Mouse (Mus musculus): ENCODE data around the gene Cnot4. TPM values are rescaled to one million over a fixed set of nuclear protein-coding genes. Genes with fewer than 3 reads are reported as not detected.

Cnot4 gene
- polyA plus RNA-seq, 1 experiment from 2014 or later = 27.9 TPM

DNA sequence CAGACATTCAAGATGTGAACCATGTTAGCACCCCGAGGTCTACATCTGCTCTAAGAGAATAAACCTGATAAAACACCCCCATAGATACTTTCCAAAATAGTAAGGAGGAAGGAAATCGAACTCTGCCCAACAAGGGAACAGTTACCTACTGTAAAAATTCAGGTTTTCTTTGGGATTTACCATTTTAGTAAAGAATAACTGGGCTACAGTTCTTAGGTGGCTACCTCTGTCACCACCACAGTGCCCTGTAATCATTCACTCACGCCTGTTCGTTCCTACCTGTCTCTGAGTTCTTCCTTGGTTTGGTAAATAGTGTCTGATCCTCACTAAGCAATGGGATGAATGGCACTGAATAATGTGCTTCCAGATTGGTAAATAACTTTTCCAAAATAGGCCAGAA is 102.7 kb downstream of the Cnot4 start:
- no peak overlapping the region for H3K4me3 ChIP-seq
- 92% methylated on average over 4 of the region's 4 CpGs for WGBS
- H3K9me3 ChIP-seq = no peaks in the 10 kb centered on the region
- no peaks in the 10 kb centered on the region for H3K4me1 ChIP-seq
- no peak overlapping the region for H3K9ac ChIP-seq
- no peak overlapping the region for H3K27ac ChIP-seq
- no peak for ATAC-seq (ENCODE audit: insufficient number of reproducible peaks, insufficient read depth, low FRiP score, low TSS enrichment)
- H3K36me3 ChIP-seq = no peaks in the 10 kb centered on the region
- no peaks in the 10 kb centered on the region for H3K27me3 ChIP-seq
- no peak overlapping the region for H3K4me2 ChIP-seq (replicated peaks)

DNA sequence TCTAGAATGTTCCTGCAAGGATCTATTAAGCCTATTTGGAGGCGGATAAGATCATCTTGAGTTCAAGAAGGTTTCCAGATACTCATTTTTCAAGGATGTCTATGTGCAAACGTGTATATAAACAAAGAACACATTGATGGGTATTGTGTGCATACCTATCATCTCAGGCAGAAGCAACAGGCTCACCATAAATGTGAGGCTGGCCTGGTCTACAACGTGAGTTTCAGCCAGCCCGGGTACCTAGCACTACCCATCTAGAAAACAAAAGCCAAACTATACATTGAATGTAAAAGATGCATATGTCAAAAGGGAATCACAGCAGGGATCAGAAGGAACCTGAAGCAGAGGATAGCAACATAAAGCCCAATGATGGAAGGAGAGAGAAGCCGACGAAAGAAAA is 103.3 kb downstream of the Cnot4 start:
- H3K4me2 ChIP-seq (replicated peaks) = no peak overlapping the region
- ATAC-seq (ENCODE audit: insufficient number of reproducible peaks, insufficient read depth, low FRiP score, low TSS enrichment) = no peak
- H3K9me3 ChIP-seq = no peaks in the 10 kb centered on the region
- peaks cover 3% of the 10 kb centered on the region for H3K4me1 ChIP-seq
- no peak overlapping the region for H3K27ac ChIP-seq
- H3K4me3 ChIP-seq = no peak overlapping the region
- WGBS = 85% methylated on average over 6 of the region's 6 CpGs
- H3K36me3 ChIP-seq = no peaks in the 10 kb centered on the region
- H3K27me3 ChIP-seq = no peaks in the 10 kb centered on the region
- H3K9ac ChIP-seq = no peak overlapping the region

DNA sequence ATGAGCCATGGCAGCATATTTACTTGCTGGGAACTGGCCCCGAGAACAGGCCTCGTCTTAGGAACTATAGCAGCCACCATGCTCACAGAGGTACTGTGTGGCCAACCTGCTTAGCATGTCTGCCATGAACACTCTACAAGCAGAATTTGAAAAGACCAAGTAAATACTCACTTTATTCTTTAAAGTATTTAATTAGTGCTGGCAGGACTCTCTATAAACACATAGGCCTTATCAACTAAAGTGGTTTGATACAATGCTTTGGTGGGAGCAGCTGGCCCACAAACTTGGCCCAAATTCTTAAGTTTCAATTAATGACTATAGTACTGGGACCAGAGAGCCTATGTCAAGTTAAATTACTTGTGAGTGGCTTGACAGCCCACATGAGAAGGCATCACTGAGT is 105.5 kb downstream of the Cnot4 start:
- no peak overlapping the region for H3K4me3 ChIP-seq
- no peaks in the 10 kb centered on the region for H3K9me3 ChIP-seq
- 0 out of 2 replicates have a peak, but pooled peaks cover 2% of the 10 kb centered on the region for H3K36me3 ChIP-seq
- WGBS = 94% methylated on average over 2 of the region's 2 CpGs
- no peak overlapping the region for H3K9ac ChIP-seq
- no peak overlapping the region for H3K27ac ChIP-seq
- H3K27me3 ChIP-seq = no peaks in the 10 kb centered on the region
- peaks cover 12% of the 10 kb centered on the region for H3K4me1 ChIP-seq
- no peak overlapping the region for H3K4me2 ChIP-seq (replicated peaks)
- ATAC-seq (ENCODE audit: insufficient number of reproducible peaks, insufficient read depth, low FRiP score, low TSS enrichment) = no peak

DNA sequence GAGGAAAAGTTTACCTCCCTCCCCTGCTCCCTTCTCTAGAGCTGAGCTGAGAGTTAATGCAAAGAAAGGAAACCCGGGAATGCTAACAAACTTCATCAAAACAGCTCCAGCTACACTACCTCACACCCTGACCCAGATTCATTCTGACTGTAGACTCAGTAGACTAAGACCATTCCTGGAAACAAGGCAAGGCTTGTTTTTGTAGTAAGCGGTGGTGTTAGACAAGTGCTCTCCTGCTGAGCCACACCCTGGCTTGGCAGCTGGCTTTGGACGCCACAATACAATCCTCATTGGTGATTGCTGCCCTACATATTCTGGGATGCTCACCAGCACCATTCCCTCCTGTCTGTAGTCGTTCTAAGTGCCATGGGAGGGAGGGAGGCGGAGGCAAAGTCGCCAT is 106.3 kb downstream of the Cnot4 start:
- Histone ChIP-seq H3K27ac (no peak overlapping the region), H3K27me3 (no peaks in the 10 kb centered on the region), H3K9ac (no peak overlapping the region), H3K9me3 (no peaks in the 10 kb centered on the region), H3K36me3 (0 out of 2 replicates have a peak, but pooled peaks cover 5% of the 10 kb centered on the region), H3K4me2 (replicated peaks) (no peak overlapping the region), H3K4me3 (no peak overlapping the region), H3K4me1 (peaks cover 12% of the 10 kb centered on the region)
- WGBS = 62% methylated on average over 6 of the region's 6 CpGs
- no peak for ATAC-seq (ENCODE audit: insufficient number of reproducible peaks, insufficient read depth, low FRiP score, low TSS enrichment)

DNA sequence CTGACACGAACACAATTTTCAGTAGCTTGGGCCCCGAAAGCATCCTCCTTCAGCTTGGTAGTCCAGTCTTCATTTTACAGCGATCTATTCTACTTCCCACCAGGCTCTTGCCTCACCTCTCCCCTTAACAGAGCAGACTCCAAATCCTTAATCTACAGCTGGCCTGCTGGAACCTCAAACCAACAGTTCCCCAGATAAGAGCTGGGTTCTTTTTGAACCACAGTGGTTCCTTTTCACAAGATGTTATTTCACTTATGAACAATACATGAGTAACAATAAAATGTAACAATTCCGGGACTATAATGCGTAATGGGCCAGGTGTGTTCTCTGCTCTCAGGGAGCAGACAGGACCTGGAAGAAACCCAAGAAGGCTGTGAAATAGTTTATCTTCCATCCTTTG is 116.9 kb downstream of the Cnot4 start:
- H3K4me2 ChIP-seq (replicated peaks) = no peak overlapping the region
- no peak for ATAC-seq (ENCODE audit: insufficient number of reproducible peaks, insufficient read depth, low FRiP score, low TSS enrichment)
- 92% methylated on average over 5 of the region's 5 CpGs for WGBS

DNA sequence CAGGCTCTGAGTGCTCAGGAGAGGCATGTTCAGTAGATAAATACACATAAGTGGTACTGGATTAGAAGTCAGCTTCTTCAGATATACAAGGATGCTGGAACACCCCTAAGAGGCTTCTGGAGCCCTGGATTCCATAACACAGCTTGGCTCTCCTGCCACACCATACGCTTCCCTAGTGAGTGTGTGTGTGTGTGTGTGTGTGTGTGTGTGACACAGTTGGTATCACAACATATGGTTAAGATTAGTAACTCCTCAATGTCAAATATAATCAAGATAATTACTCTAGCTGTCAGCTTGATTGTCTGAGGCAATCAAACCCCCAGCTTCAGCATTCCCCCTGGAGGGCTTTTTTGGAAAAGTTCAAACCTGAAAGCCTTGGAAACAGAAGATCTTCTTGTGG is 121.6 kb downstream of the Cnot4 start:
- no peaks in the 10 kb centered on the region for H3K9me3 ChIP-seq
- peak overlapping the region; percentile 46; the same call in 1 of the 2 replicates for H3K27ac ChIP-seq
- no peak overlapping the region for H3K4me2 ChIP-seq (replicated peaks)
- H3K9ac ChIP-seq = no peak overlapping the region
- no peak overlapping the region for H3K4me3 ChIP-seq
- H3K36me3 ChIP-seq = peaks cover 3% of the 10 kb centered on the region; the same call in 1 of the 2 replicates
- peaks cover 13% of the 10 kb centered on the region; the same call in 1 of the 2 replicates for H3K4me1 ChIP-seq
- WGBS = 45% methylated on average over 1 of the region's 1 CpGs
- no peaks in the 10 kb centered on the region for H3K27me3 ChIP-seq
- ATAC-seq (ENCODE audit: insufficient number of reproducible peaks, insufficient read depth, low FRiP score, low TSS enrichment) = 0 out of 2 replicates have a peak, but pooled peaks have one; percentile 41

More for the DNA sequence above, 116.9 kb downstream of the Cnot4 start:
- Histone ChIP-seq H3K4me3 (no peak overlapping the region), H3K27ac (no peak overlapping the region), H3K9me3 (no peaks in the 10 kb centered on the region), H3K9ac (no peak overlapping the region), H3K4me1 (peaks cover 13% of the 10 kb centered on the region; the same call in 1 of the 2 replicates), H3K36me3 (peaks cover 5% of the 10 kb centered on the region), H3K27me3 (no peaks in the 10 kb centered on the region)

DNA sequence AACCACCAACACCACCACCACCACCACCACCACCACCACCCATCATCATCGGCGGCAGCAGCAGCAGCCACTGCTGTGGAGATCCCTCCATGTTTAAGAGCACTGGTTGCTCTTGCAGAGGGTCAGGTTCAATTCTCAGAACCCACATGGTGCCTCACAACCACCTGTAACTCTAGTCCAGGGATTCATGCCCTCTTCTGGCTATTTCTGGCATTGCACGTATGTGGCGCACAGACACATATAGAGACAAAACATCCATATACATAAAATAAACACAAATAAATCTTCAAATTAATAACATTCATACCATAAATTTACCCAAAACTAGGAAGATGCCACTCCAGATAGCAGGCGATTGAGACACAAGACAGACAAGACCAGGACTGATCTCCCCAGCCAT is 122.8 kb downstream of the Cnot4 start:
- H3K27me3 ChIP-seq = no peaks in the 10 kb centered on the region
- H3K36me3 ChIP-seq = no peaks in the 10 kb centered on the region
- WGBS = 97% methylated on average over 5 of the region's 5 CpGs
- H3K4me1 ChIP-seq = peaks cover 13% of the 10 kb centered on the region; the same call in 1 of the 2 replicates
- H3K9me3 ChIP-seq = no peaks in the 10 kb centered on the region
- H3K9ac ChIP-seq = no peak overlapping the region
- H3K27ac ChIP-seq = no peak overlapping the region
- no peak overlapping the region for H3K4me2 ChIP-seq (replicated peaks)
- no peak overlapping the region for H3K4me3 ChIP-seq
- no peak for ATAC-seq (ENCODE audit: insufficient number of reproducible peaks, insufficient read depth, low FRiP score, low TSS enrichment)

DNA sequence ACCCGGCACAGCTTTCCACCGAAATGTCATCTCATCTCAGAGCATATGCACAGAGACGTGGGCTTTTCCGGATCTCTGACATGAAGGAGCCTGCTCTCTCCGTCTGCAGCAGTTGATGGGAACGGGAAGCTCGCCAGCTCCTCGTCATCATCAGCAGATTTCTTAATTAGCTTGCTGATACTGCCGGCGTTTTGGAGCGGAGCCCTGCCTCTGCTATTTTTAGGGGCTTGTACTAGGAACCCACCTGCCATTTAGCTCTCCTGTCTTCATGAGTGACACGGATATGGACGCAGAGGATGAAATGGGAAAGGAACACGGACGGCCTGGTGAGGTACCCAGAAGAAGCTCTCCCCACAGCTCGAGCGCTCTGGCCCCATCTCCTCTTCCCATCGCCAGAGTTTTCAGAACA is 131.3 kb downstream of the Cnot4 start:
- WGBS = 80% methylated on average over 18 of the region's 18 CpGs
- Histone ChIP-seq H3K9ac (no peak overlapping the region), H3K36me3 (no peaks in the 10 kb centered on the region), H3K27ac (no peak overlapping the region), H3K4me1 (peaks cover 6% of the 10 kb centered on the region; the same call in 1 of the 2 replicates), H3K9me3 (no peaks in the 10 kb centered on the region), H3K27me3 (no peaks in the 10 kb centered on the region), H3K4me2 (replicated peaks) (no peak overlapping the region), H3K4me3 (no peak overlapping the region)
- no peak for ATAC-seq (ENCODE audit: insufficient number of reproducible peaks, insufficient read depth, low FRiP score, low TSS enrichment)

DNA sequence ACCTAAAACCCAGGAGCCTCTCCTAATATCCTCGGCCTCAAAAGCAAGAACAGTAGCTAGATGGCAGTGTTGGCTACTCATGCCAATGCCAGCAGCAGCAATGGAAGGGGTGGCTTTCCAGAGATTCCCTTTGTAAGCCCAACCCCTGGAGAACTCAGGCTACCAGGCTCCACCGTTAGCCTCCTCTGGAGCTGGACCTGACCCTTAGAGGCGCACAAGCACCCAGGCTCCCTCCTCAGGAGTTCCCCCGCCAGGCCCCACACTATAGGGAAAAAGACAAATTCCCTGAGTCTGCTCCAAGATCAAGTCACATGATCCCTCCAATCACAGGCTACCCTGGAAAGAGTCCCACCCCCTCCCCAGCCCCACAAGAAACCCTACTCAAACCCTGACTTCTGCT is 134.4 kb downstream of the Cnot4 start:
- Histone ChIP-seq H3K9ac (no peak overlapping the region), H3K27ac (no peak overlapping the region), H3K4me1 (peaks cover 11% of the 10 kb centered on the region), H3K36me3 (no peaks in the 10 kb centered on the region), H3K27me3 (no peaks in the 10 kb centered on the region), H3K9me3 (no peaks in the 10 kb centered on the region), H3K4me2 (replicated peaks) (peak overlapping the region; percentile 35), H3K4me3 (no peak overlapping the region)
- WGBS = 8% methylated on average over 4 of the region's 4 CpGs
- ATAC-seq (ENCODE audit: insufficient number of reproducible peaks, insufficient read depth, low FRiP score, low TSS enrichment) = peak; percentile 24; the same call in 1 of the 2 replicates

DNA sequence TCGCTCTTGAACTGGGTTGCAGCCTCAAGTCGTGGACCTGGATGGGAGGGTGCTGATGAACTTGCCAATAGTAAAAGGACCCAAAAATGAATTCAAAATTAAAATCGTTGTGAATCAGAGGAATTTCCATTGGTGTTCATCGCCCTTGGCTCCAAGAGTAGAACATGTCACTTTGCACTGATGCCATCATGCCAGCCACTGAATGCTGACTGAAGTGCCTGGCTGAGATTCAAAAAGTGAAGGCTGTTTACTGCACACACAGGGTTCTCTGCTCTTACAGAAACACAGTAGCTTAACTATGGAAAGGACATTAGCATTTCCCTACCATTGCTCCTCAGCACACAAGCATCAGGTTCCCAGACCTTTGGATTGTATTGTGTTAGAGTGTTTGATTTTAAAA is 137.0 kb downstream of the Cnot4 start:
- H3K27ac ChIP-seq = no peak overlapping the region
- H3K36me3 ChIP-seq = no peaks in the 10 kb centered on the region
- H3K9me3 ChIP-seq = no peaks in the 10 kb centered on the region
- H3K4me1 ChIP-seq = peaks cover 11% of the 10 kb centered on the region
- 78% methylated on average over 4 of the region's 4 CpGs for WGBS
- no peak overlapping the region for H3K4me3 ChIP-seq
- no peaks in the 10 kb centered on the region for H3K27me3 ChIP-seq
- no peak overlapping the region for H3K4me2 ChIP-seq (replicated peaks)
- no peak for ATAC-seq (ENCODE audit: insufficient number of reproducible peaks, insufficient read depth, low FRiP score, low TSS enrichment)
- H3K9ac ChIP-seq = no peak overlapping the region

DNA sequence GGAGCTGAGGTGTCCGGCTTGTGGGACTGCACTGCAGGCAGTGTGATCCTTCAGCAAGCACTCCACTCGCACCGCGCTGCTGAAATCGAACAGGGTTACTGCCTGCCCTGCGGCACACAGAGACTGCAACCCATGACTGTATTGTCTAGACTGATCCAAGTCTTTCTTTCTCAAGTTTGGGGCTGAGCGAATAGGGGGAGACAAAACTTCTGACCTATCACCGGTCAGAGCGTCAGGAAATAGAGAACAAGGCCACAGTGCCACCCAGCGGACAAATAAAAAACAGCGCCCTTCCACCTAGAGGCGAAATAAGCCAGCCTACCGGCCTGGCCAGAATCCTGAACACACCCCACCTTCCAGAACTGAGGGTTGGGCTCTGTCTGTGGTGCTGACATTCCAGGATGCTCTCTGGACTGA is 138.3 kb downstream of the Cnot4 start:
- Histone ChIP-seq H3K4me1 (peaks cover 11% of the 10 kb centered on the region), H3K27me3 (no peaks in the 10 kb centered on the region), H3K4me3 (peak overlapping the region; percentile 26), H3K27ac (no peak overlapping the region), H3K9ac (0 out of 2 replicates have a peak overlapping the region, but pooled peaks have one; percentile 24), H3K36me3 (no peaks in the 10 kb centered on the region), H3K4me2 (replicated peaks) (peak overlapping the region; percentile 51), H3K9me3 (no peaks in the 10 kb centered on the region)
- WGBS = 7% methylated on average over 13 of the region's 13 CpGs
- ATAC-seq (ENCODE audit: insufficient number of reproducible peaks, insufficient read depth, low FRiP score, low TSS enrichment) = peak; percentile 30; the same call in 1 of the 2 replicates

DNA sequence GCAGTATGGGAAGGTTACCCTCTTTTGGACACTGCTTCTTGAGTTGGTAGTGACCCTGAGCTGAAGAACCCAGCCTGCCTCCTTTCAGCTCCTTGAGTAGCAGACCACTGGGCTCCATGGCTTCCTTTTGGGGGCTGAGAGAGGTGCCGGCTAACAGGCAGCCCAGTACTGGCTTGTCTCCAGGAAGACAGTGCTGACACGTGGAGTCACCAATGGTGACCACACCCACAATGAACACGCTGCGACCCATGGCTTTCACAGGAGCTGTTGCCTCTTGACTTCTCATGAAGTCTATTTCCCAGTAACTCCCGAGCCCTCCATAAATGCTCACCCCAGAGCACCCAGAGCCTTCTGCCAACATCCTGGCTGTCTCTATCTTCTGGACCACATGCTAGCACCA is 138.8 kb downstream of the Cnot4 start:
- H3K9ac ChIP-seq = no peak overlapping the region
- H3K27me3 ChIP-seq = no peaks in the 10 kb centered on the region
- no peaks in the 10 kb centered on the region for H3K36me3 ChIP-seq
- WGBS = 80% methylated on average over 5 of the region's 5 CpGs
- H3K4me1 ChIP-seq = peaks cover 11% of the 10 kb centered on the region
- H3K27ac ChIP-seq = no peak overlapping the region
- no peaks in the 10 kb centered on the region for H3K9me3 ChIP-seq
- H3K4me2 ChIP-seq (replicated peaks) = peak overlapping the region; percentile 51
- ATAC-seq (ENCODE audit: insufficient number of reproducible peaks, insufficient read depth, low FRiP score, low TSS enrichment) = no peak
- peak overlapping the region; percentile 26; the same call in 1 of the 2 replicates for H3K4me3 ChIP-seq

All from embryonic facial prominence, embryonic 12.5 days (tissue).